Mouse (Mus musculus) cerebellum, adult 2 months (tissue): ENCODE results near the gene Pdia5. TPM values are rescaled to one million over a fixed set of nuclear protein-coding genes. Genes with fewer than 3 reads are reported as not detected.

ENCODE experiments used
- DNase-seq, 2 experiments: peaks; one replicate each; pipeline ENCODE4 v3.0.0; 2021
- H3K27ac ChIP-seq: fragments of 200-500 bp; 2 replicates; pipeline ENCODE4 v1.5.1; 2012; ENCODE audit warnings: low read length, control low read depth, inconsistent platforms; ENCODE audit not compliant: insufficient read depth
- H3K27me3 ChIP-seq: fragments of 200-500 bp; 2 replicates; pipeline ENCODE4 v1.6.1; 2012; ENCODE audit warnings: inconsistent platforms, mild to moderate bottlenecking, low read length, moderate library complexity; ENCODE audit not compliant: control insufficient read depth, insufficient read depth
- H3K4me1 ChIP-seq: fragments of 200-500 bp; 2 replicates; pipeline ENCODE4 v1.6.1; 2011; ENCODE audit warnings: low read length; ENCODE audit not compliant: control insufficient read depth, insufficient read depth
- H3K4me3 ChIP-seq: fragments of 200-500 bp; replicated peaks from 2 replicates; pipeline ENCODE3; 2011; ENCODE audit warnings: mild to moderate bottlenecking, low read depth, low read length, control low read depth; ENCODE audit not compliant: insufficient read depth
- CTCF ChIP-seq: fragments of 200-500 bp; IDR thresholded peaks from 2 replicates; pipeline ENCODE4 v1.5.1; 2011; ENCODE audit warnings: low read depth, mild to moderate bottlenecking, control low read depth, low read length, moderate library complexity, borderline replicate concordance; ENCODE audit not compliant: insufficient read depth
- POLR2A ChIP-seq: fragments of 200-500 bp; IDR thresholded peaks from 2 replicates; pipeline ENCODE4 v1.6.1; 2011; ENCODE audit warnings: low read length, control low read depth, borderline replicate concordance; ENCODE audit not compliant: insufficient read depth
- WGBS: fragments of 180-500 bp; shearing (Covaris S2); methylation state at CpG from one replicate; pipeline ENCODE4 v1.1.7; 2018; 5-methylcytosine and 5-hydroxymethylcytosine counted together
- polyA plus RNA-seq: library from polyadenylated mRNA; depleted of rRNA; stranded (reverse); fragments of >200 nt; gene quantifications from 2 replicates; pipeline ENCODE4 v1.2.3, GENCODE M21; 2012

The Pdia5 gene
- polyA plus RNA-seq, 1 experiment: 3.4 TPM

- Histone ChIP-seq H3K27me3 (no peaks in the 10 kb centered on the region), H3K27ac (no peak overlapping the region), H3K4me3 (no peak overlapping the region), H3K4me1 (peaks cover 21% of the 10 kb centered on the region)
- no peak for TF ChIP-seq CTCF
- TF ChIP-seq POLR2A: no peak
- no peak for DNase-seq
- WGBS: 94% methylated on average over 9 of the region's 9 CpGs
Observed at GRCm38 (mm10) chr16:35456305-35456704, 34.4 kb downstream of the Pdia5 start.

- H3K4me1 ChIP-seq: peaks cover 21% of the 10 kb centered on the region
- TF ChIP-seq CTCF (no peak), POLR2A (no peak)
- 83% methylated on average over 10 of the region's 10 CpGs for WGBS
- DNase-seq: no peak
- no peak overlapping the region for H3K4me3 ChIP-seq
- no peak overlapping the region for H3K27ac ChIP-seq
- no peaks in the 10 kb centered on the region for H3K27me3 ChIP-seq
Observed at GRCm38 (mm10) chr16:35455822-35456221, 34.9 kb downstream of the Pdia5 start.

GRCm38 (mm10) chr16:35450018-35450630 lies 40.5 kb downstream of the Pdia5 start:
- Histone ChIP-seq H3K27ac (no peak overlapping the region), H3K27me3 (no peaks in the 10 kb centered on the region), H3K4me3 (no peak overlapping the region), H3K4me1 (no peaks in the 10 kb centered on the region)
- 94% methylated on average over 16 of the region's 16 CpGs for WGBS
- no peak for DNase-seq
- no peak for TF ChIP-seq CTCF
- no peak for TF ChIP-seq POLR2A

GRCm38 (mm10) chr16:35442026-35442415 lies 48.7 kb downstream of the Pdia5 start:
- Histone ChIP-seq H3K27ac (no peak overlapping the region), H3K27me3 (no peaks in the 10 kb centered on the region), H3K4me1 (no peaks in the 10 kb centered on the region), H3K4me3 (no peak overlapping the region)
- DNase-seq: no peak
- WGBS: 99% methylated on average over 4 of the region's 4 CpGs
- TF ChIP-seq POLR2A (no peak), CTCF (no peak)

GRCm38 (mm10) chr16:35441346-35442025 lies 49.2 kb downstream of the Pdia5 start:
- 82% methylated on average over 9 of the region's 9 CpGs for WGBS
- DNase-seq: no peak
- TF ChIP-seq POLR2A (no peak), CTCF (no peak)

GRCm38 (mm10) chr16:35439046-35439445 lies 51.6 kb downstream of the Pdia5 start:
- Histone ChIP-seq H3K27me3 (no peaks in the 10 kb centered on the region), H3K27ac (no peak overlapping the region), H3K4me3 (no peak overlapping the region), H3K4me1 (no peaks in the 10 kb centered on the region)
- 86% methylated on average over 1 of the region's 1 CpGs for WGBS
- TF ChIP-seq POLR2A (no peak), CTCF (no peak)
- no peak for DNase-seq

More at GRCm38 (mm10) chr16:35441346-35442025, 49.2 kb downstream of the Pdia5 start:
- Histone ChIP-seq H3K27me3 (no peaks in the 10 kb centered on the region), H3K4me3 (no peak overlapping the region), H3K4me1 (no peaks in the 10 kb centered on the region), H3K27ac (no peak overlapping the region)

GRCm38 (mm10) chr16:35431608-35432007 lies 59.1 kb downstream of the Pdia5 start:
- no peak overlapping the region for H3K27ac ChIP-seq
- H3K27me3 ChIP-seq: no peaks in the 10 kb centered on the region
- no peak overlapping the region for H3K4me3 ChIP-seq
- 70% methylated on average over 4 of the region's 4 CpGs for WGBS
- TF ChIP-seq POLR2A (no peak), CTCF (no peak)
- no peaks in the 10 kb centered on the region for H3K4me1 ChIP-seq
- DNase-seq: no peak

- H3K27me3 ChIP-seq: no peaks in the 10 kb centered on the region
- H3K4me1 ChIP-seq: peaks cover 14% of the 10 kb centered on the region
- TF ChIP-seq POLR2A (no peak), CTCF (no peak)
- WGBS: 90% methylated on average over 4 of the region's 4 CpGs
- no peak overlapping the region for H3K4me3 ChIP-seq
- H3K27ac ChIP-seq: no peak overlapping the region
- no peak for DNase-seq
Observed at GRCm38 (mm10) chr16:35424926-35425325, 65.7 kb downstream of the Pdia5 start.
